Mouse (Mus musculus) right cerebral cortex, postnatal 36 days (tissue): ENCODE data around the gene Fam129a.
A peak's percentile ranks its signal among the peaks of the same experiment; 100 is the strongest.

Source experiments
- DNase-seq, 2 experiments: peaks; one replicate each; pipeline ENCODE4 v3.0.0; 2022; ENCODE audit warnings: low spot score in 2 of 2, mixed read lengths in 1 of 2

Gene Fam129a

DNA sequence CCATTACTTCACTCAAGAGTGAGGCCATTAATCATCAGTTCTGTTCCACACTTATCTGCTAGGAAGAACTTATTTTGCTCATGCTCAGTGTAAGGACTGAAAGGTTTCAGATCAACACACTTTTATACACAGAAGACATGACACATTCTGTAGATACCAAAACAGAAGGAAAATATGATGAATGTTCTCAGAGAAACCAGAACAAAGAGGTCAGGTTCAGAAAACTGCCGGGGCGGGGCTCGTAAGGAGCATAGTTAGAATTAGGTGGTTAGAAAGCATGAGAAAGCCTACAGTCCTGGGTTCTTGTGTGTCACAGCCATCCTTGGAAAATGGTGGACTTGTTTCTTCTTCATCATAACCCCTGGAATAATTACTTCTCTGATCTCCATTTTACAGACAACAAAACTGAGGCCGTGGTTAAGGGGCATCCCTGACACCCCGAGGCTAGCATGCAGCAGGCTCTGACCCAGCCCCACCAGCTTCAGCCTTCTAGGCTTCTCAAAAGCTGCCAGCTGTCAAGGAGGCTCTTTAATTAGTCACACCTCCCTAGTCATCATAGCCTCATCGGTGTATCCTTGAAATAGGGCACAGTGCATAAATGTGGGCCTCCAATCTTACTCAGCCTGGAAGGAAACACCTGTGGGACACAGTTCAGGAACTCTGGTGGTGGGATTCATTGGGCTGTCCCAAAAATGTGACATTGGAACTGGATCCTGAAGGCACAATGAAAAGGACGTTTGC lies 127.1 kb downstream of the Fam129a start:
- no peak for DNase-seq

DNA sequence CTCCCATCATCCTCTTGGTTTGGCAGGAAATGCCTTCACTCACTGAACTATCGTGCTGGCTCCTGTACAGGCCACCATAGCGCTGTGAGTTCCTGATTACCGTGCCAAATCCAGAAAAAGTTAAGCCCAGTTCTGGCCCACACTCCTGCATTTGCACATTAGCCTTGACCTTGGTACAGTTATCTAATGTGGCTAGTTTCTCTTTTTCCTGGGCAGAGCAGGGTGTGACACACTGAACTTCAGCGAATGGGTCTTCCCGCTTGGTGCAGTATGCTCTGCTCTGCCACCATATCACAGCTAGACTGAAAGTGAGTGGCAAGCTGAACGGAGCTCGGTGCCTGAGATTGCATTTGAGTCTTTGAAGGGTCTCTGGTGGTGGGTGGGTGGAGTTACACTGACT lies 128.4 kb downstream of the Fam129a start:
- DNase-seq: no peak

- DNase-seq: no peak
Measured at GRCm38 (mm10) chr1:151702816-151703215, 131.8 kb downstream of the Fam129a start.

DNA sequence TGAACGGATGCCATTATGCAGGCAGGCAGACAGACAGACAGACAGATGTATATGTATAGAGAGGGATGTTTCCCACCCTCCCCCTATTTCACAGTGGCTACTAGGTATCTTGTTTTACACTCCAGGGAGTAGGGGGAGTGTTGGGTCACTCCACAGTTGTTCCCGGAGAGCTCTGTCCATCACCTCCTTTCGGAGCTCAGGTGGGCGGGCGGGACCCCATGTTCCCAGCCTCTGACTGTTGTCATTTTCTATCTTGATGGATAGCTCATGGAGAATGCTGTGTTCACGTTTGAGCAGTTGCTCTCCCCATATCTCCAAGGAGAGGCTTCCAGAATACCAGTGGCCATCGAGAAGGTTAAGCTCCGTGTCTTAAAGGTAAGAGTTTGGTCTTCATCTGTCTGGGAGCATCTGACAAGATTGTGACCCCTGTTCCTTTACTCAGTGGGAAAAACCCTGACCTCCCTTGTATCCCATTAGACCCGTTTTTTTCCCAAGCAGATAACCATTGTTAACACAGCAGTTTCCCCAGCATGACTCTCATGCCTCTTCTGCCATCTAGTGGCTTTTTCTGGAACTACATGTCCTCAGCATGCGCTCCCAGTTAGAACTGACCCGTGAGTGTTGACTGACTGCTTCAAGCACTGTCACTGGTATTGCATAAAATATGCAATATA lies 134.9 kb downstream of the Fam129a start:
- DNase-seq: peak; percentile 49 to 53

- no peak for DNase-seq
Measured at GRCm38 (mm10) chr1:151706397-151706752, 135.4 kb downstream of the Fam129a start.

GRCm38 (mm10) chr1:151708966-151709733 lies 138.2 kb downstream of the Fam129a start:
- no peak for DNase-seq

GRCm38 (mm10) chr1:151709734-151710022 lies 138.7 kb downstream of the Fam129a start:
- DNase-seq: no peak

DNA sequence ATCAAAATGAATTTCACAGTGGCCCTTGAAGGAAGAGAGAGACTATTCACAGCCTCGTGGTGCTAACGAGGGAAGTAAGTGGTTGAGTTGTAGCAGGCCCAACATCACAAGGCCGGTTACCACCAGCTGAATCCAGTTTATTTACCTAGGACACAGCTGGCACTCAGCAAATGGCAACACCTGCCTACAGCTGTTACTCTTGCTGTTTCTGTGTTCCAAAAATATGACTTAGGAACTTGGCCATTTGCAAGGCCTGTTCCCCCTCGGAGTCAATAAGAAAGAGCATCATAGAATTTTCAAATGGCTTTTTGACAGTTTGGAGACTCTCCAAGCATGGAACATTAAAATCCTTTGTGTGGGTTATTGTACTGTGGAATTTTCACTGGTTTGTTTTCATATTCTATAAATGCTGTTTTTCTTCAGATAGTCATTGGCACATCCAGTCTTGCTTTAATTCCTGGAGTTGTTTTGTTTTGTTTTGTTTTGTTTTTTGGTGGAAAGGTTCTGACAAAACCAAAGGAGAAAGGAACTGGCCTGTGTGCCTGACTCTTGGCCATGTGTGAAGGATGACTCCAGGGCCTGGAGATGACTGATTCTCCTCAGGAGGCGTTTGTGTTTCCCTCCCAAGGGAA lies 139.6 kb downstream of the Fam129a start:
- DNase-seq: no peak

DNA sequence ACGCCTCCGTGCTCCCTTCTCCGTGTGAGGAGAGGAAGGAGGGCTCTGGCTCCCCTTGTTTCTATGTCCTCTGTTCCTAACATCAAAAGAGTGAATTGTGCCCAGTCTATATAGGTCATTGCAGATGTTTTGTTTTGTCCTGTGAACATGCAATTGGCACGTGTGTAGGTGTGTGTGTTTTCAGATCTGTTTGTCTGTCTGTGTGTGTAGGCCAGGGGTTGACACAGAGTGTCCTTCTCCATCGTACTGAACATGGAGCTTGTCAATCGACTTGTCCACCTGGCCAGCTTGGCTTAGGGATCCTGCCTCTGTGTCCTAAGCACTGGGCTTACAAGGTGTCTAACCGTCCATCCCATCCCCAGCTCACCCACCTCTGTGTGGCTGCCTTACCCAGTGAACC lies 140.1 kb downstream of the Fam129a start:
- DNase-seq: no peak

DNA sequence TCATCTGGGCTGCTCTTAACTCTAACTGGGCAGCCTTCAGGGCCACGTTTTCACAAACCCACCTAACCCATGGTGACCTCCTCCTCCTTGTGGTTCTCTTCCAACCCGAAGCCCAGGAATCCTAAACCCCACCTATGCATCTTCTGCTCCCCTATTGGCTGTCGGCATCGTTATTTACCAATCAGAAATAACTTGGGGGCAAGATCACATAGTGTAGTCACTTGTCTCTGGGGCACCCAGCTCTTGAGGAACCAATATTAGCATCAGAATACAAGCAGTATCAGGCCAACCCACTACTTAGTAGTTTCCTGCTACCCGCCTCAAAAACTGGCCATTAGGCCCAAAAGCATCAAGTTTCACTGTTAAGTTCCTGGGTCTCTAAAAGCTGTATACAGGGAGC lies 141.7 kb downstream of the Fam129a start:
- no peak for DNase-seq

DNA sequence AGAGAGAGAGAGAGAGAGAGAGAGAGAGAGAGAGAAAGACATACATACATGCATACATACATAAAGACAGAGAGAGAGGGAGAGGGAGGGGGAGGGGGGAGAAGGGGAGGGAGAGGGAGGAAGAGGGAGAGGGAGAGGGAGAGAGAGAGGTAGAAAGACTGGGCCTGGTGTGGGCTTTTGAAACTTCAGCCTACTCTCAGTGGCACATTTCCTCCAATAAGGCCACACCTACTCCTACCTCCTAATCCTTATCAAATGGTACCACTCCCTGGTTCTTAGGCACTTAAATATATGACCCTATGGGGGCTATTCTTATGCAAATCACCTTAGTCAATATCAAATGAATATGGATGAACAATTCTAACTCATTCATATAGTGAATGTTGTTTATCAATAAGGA lies 142.6 kb downstream of the Fam129a start:
- no peak for DNase-seq

DNA sequence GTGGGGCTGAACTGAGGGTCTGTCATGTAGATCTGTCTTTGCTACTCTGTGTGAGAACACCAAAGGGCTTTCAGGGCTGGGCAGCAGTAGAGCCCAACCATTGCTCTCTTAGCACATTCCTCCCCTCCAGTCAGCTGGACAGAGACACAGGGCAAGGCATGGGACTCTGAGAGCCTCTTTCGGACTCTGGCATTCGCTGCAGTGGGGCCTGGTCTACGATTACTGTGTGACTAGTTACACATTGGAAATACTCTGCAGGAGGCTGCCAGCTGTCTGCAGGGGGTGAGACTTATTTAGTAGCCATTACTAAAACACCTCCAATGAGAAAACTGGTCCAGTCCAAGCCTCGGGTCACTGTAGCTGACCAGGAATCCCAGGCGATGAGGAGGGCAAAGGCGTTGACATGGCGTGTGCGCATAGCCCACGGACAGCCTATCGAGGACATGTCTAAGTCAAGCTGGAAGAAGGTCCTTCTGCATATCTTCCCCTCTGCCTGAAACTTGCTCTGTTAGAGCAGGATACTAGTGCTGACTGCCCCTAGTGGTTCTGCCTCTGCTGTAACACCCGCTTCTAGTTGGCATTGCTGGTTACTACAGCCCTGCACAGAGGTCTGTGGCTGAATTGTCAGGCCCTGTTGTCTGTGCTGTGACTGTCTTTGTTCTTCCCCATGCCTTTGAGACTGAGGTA lies 145.2 kb downstream of the Fam129a start:
- DNase-seq: no peak

DNA sequence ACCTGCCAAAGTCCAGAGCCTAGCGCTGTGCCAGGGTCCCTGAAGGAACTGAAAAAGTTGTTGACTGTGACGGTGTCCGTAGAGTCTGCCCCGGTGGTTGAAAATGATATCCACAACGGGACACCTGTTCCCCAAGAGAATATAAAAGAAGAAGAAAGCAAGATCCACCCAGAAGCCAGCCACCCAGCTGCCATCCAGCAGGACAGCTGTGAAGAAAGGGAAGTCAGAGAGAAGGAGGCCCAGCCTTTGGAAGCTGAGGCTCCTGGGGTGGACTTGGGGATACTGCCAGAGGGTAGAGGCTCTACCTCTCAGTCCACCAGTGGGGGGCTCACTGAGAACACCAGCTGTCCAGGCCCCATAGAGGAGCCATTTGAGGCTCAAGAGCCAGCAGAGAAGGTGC lies 146.6 kb downstream of the Fam129a start:
- DNase-seq: no peak

DNA sequence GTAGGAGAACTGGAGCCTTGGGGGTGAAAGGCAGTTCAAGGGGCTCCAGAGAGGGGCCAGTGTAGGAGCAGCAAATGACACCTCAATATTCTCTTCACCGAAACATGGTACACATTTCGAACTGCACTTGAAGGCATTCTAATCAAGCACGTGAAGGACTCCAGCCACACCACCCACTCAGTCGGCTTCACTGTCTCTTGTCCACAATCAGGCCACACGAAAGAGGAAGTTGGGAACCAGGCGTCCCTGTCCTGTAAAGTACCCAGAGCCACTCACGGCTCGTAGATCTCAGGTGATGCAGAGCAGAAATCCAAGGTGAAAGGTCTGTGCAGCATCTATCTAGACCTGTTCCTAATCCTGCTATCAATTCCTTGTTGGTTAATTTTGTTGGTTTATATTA lies 147.6 kb downstream of the Fam129a start:
- DNase-seq: no peak

GRCm38 (mm10) chr1:151719911-151720310 lies 148.9 kb downstream of the Fam129a start:
- no peak for DNase-seq

DNA sequence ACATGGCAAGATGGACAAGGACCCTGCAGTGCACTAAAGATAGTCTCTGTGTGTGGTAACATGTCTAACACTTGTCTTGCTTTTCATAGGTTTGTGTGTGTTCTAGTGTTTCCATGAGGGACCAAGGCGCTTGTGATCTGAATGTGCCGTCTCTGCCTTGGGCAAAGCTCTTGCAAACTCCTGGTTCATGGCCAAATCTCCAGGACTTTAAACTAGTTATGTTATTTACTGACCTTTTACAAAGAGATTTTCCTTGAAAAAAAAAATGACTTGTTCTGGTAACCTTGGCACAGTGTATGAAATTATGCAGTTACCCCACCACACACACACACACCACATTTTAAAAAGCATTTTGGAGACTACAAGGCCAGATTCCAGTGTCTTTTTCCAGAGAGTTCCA lies 149.6 kb downstream of the Fam129a start:
- DNase-seq: no peak

- DNase-seq: no peak
Measured at GRCm38 (mm10) chr1:151721357-151721983, 150.5 kb downstream of the Fam129a start.

GRCm38 (mm10) chr1:151723771-151724170 lies 152.8 kb downstream of the Fam129a start:
- no peak for DNase-seq

- no peak for DNase-seq
Measured at GRCm38 (mm10) chr1:151725590-151725989, 154.6 kb downstream of the Fam129a start.

- DNase-seq: no peak
Measured at GRCm38 (mm10) chr1:151726358-151726757, 155.4 kb downstream of the Fam129a start.

DNA sequence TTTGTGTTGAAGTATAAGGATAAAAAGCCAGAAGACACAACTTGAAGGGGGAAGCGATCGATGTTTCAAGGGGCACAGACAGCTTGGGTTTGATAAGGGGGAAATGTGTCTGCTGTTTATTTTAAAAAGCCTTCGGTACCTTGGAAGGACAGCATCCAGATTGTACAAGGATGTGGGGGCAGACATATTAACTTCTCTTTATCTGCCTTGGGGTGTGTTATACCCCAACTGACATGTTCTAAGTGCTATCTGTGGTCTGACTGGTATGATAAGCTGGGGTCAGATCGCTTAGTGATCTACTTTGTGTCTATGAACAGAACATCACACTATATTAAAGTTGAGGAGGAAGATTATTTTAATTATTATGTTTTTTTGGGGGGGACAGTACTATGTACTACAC lies 157.2 kb downstream of the Fam129a start:
- no peak for DNase-seq

- DNase-seq: no peak
Measured at GRCm38 (mm10) chr1:151737146-151737545, 166.2 kb downstream of the Fam129a start.
